Mouse (Mus musculus): ENCODE data around the gene Coq6. TPM values are rescaled to one million over a fixed set of nuclear protein-coding genes. Genes with fewer than 3 reads are reported as not detected.

The Coq6 gene
- polyA plus RNA-seq, 1 experiment from 2014 or later: 49.2 TPM

GRCm38 (mm10) chr12:84373831-84374481 lies 12.5 kb downstream of the Coq6 start:
- no peaks in the 10 kb centered on the region for H3K4me1 ChIP-seq
- WGBS: 93% methylated on average over 6 of the region's 6 CpGs
- H3K36me3 ChIP-seq (replicated peaks): peaks cover 70% of the 10 kb centered on the region
- no peak for DNase-seq (ENCODE audit: extremely low spot score, low spot score)
- no peaks in the 10 kb centered on the region for H3K9me3 ChIP-seq
- H3K4me3 ChIP-seq: no peak overlapping the region
- no peak overlapping the region for H3K27ac ChIP-seq
- H3K27me3 ChIP-seq (ENCODE audit: poor library complexity, severe bottlenecking): no peaks in the 10 kb centered on the region

GRCm38 (mm10) chr12:84382369-84382768 lies 20.9 kb downstream of the Coq6 start:
- no peaks in the 10 kb centered on the region for H3K9me3 ChIP-seq
- no peaks in the 10 kb centered on the region for H3K4me1 ChIP-seq
- DNase-seq (ENCODE audit: extremely low spot score, low spot score): no peak
- H3K27ac ChIP-seq: no peak overlapping the region
- 87% methylated on average over 4 of the region's 4 CpGs for WGBS
- no peak overlapping the region for H3K4me3 ChIP-seq
- H3K27me3 ChIP-seq (ENCODE audit: poor library complexity, severe bottlenecking): no peaks in the 10 kb centered on the region
- 0 out of 2 replicates have a peak, but pooled peaks cover 6% of the 10 kb centered on the region for H3K36me3 ChIP-seq (replicated peaks)

- DNase-seq (ENCODE audit: extremely low spot score, low spot score): no peak
- no peaks in the 10 kb centered on the region for H3K27me3 ChIP-seq (ENCODE audit: poor library complexity, severe bottlenecking)
- no peaks in the 10 kb centered on the region for H3K9me3 ChIP-seq
- H3K36me3 ChIP-seq (replicated peaks): 0 out of 2 replicates have a peak, but pooled peaks cover 6% of the 10 kb centered on the region
- no peak overlapping the region for H3K4me3 ChIP-seq
- WGBS: 91% methylated on average over 5 of the region's 5 CpGs
- no peaks in the 10 kb centered on the region for H3K4me1 ChIP-seq
- H3K27ac ChIP-seq: no peak overlapping the region
These were observed 23.2 kb downstream of the Coq6 start for GRCm38 (mm10) chr12:84384644-84385081.

GRCm38 (mm10) chr12:84385408-84385807 lies 24.0 kb downstream of the Coq6 start:
- 96% methylated on average over 4 of the region's 4 CpGs for WGBS
- H3K4me1 ChIP-seq: no peaks in the 10 kb centered on the region
- no peak for DNase-seq (ENCODE audit: extremely low spot score, low spot score)
- no peak overlapping the region for H3K4me3 ChIP-seq
- 0 out of 2 replicates have a peak, but pooled peaks cover 6% of the 10 kb centered on the region for H3K36me3 ChIP-seq (replicated peaks)
- H3K9me3 ChIP-seq: no peaks in the 10 kb centered on the region
- no peaks in the 10 kb centered on the region for H3K27me3 ChIP-seq (ENCODE audit: poor library complexity, severe bottlenecking)
- no peak overlapping the region for H3K27ac ChIP-seq

- Histone ChIP-seq H3K4me3 (no peak overlapping the region), H3K27ac (no peak overlapping the region), H3K36me3 (replicated peaks) (no peaks in the 10 kb centered on the region), H3K27me3 (ENCODE audit: poor library complexity, severe bottlenecking) (no peaks in the 10 kb centered on the region), H3K4me1 (no peaks in the 10 kb centered on the region), H3K9me3 (no peaks in the 10 kb centered on the region)
- WGBS: 93% methylated on average over 8 of the region's 8 CpGs
- no peak for DNase-seq (ENCODE audit: extremely low spot score, low spot score)
These were observed 26.6 kb downstream of the Coq6 start for GRCm38 (mm10) chr12:84388097-84388496.

- Histone ChIP-seq H3K4me3 (no peak overlapping the region), H3K9me3 (no peaks in the 10 kb centered on the region), H3K27ac (no peak overlapping the region), H3K4me1 (no peaks in the 10 kb centered on the region), H3K36me3 (replicated peaks) (no peaks in the 10 kb centered on the region), H3K27me3 (ENCODE audit: poor library complexity, severe bottlenecking) (no peaks in the 10 kb centered on the region)
- 78% methylated on average over 14 of the region's 14 CpGs for WGBS
- no peak for DNase-seq (ENCODE audit: extremely low spot score, low spot score)
These were observed 27.4 kb downstream of the Coq6 start for GRCm38 (mm10) chr12:84388774-84389400.

GRCm38 (mm10) chr12:84390336-84390735 lies 28.9 kb downstream of the Coq6 start:
- no peaks in the 10 kb centered on the region for H3K27me3 ChIP-seq (ENCODE audit: poor library complexity, severe bottlenecking)
- no peak overlapping the region for H3K4me3 ChIP-seq
- H3K27ac ChIP-seq: no peak overlapping the region
- H3K4me1 ChIP-seq: no peaks in the 10 kb centered on the region
- 91% methylated on average over 6 of the region's 6 CpGs for WGBS
- H3K36me3 ChIP-seq (replicated peaks): no peaks in the 10 kb centered on the region
- no peak for DNase-seq (ENCODE audit: extremely low spot score, low spot score)
- no peaks in the 10 kb centered on the region for H3K9me3 ChIP-seq

- H3K27ac ChIP-seq: no peak overlapping the region
- no peaks in the 10 kb centered on the region for H3K4me1 ChIP-seq
- H3K36me3 ChIP-seq (replicated peaks): no peaks in the 10 kb centered on the region
- 96% methylated on average over 4 of the region's 4 CpGs for WGBS
- no peaks in the 10 kb centered on the region for H3K9me3 ChIP-seq
- DNase-seq (ENCODE audit: extremely low spot score, low spot score): no peak
- H3K27me3 ChIP-seq (ENCODE audit: poor library complexity, severe bottlenecking): no peaks in the 10 kb centered on the region
- no peak overlapping the region for H3K4me3 ChIP-seq
These were observed 31.2 kb downstream of the Coq6 start for GRCm38 (mm10) chr12:84392681-84393080.

GRCm38 (mm10) chr12:84393847-84394246 lies 32.4 kb downstream of the Coq6 start:
- Histone ChIP-seq H3K27ac (no peak overlapping the region), H3K36me3 (replicated peaks) (no peaks in the 10 kb centered on the region), H3K4me3 (no peak overlapping the region), H3K9me3 (no peaks in the 10 kb centered on the region), H3K27me3 (ENCODE audit: poor library complexity, severe bottlenecking) (no peaks in the 10 kb centered on the region), H3K4me1 (no peaks in the 10 kb centered on the region)
- 93% methylated on average over 5 of the region's 5 CpGs for WGBS
- no peak for DNase-seq (ENCODE audit: extremely low spot score, low spot score)

- Histone ChIP-seq H3K4me3 (no peak overlapping the region), H3K27me3 (ENCODE audit: poor library complexity, severe bottlenecking) (no peaks in the 10 kb centered on the region), H3K9me3 (no peaks in the 10 kb centered on the region), H3K4me1 (no peaks in the 10 kb centered on the region), H3K36me3 (replicated peaks) (no peaks in the 10 kb centered on the region), H3K27ac (no peak overlapping the region)
- DNase-seq (ENCODE audit: extremely low spot score, low spot score): no peak
- WGBS: 86% methylated on average over 14 of the region's 14 CpGs
These were observed 35.7 kb downstream of the Coq6 start for GRCm38 (mm10) chr12:84396947-84397679.

- no peak for DNase-seq (ENCODE audit: extremely low spot score, low spot score)
- Histone ChIP-seq H3K27me3 (ENCODE audit: poor library complexity, severe bottlenecking) (no peaks in the 10 kb centered on the region), H3K9me3 (no peaks in the 10 kb centered on the region), H3K36me3 (replicated peaks) (no peaks in the 10 kb centered on the region), H3K4me1 (no peaks in the 10 kb centered on the region), H3K4me3 (no peak overlapping the region), H3K27ac (no peak overlapping the region)
These were observed 36.2 kb downstream of the Coq6 start for GRCm38 (mm10) chr12:84397685-84398084.

GRCm38 (mm10) chr12:84398629-84399028 lies 37.2 kb downstream of the Coq6 start:
- no peaks in the 10 kb centered on the region for H3K9me3 ChIP-seq
- no peak overlapping the region for H3K27ac ChIP-seq
- H3K4me3 ChIP-seq: no peak overlapping the region
- no peak for DNase-seq (ENCODE audit: extremely low spot score, low spot score)
- no peaks in the 10 kb centered on the region for H3K36me3 ChIP-seq (replicated peaks)
- 92% methylated on average over 5 of the region's 5 CpGs for WGBS
- no peaks in the 10 kb centered on the region for H3K4me1 ChIP-seq
- H3K27me3 ChIP-seq (ENCODE audit: poor library complexity, severe bottlenecking): no peaks in the 10 kb centered on the region

- no peaks in the 10 kb centered on the region for H3K9me3 ChIP-seq
- H3K4me3 ChIP-seq: no peak overlapping the region
- 77% methylated on average over 9 of the region's 9 CpGs for WGBS
- H3K36me3 ChIP-seq (replicated peaks): no peaks in the 10 kb centered on the region
- H3K27me3 ChIP-seq (ENCODE audit: poor library complexity, severe bottlenecking): no peaks in the 10 kb centered on the region
- DNase-seq (ENCODE audit: extremely low spot score, low spot score): no peak
- no peaks in the 10 kb centered on the region for H3K4me1 ChIP-seq
- H3K27ac ChIP-seq: no peak overlapping the region
These were observed 37.7 kb downstream of the Coq6 start for GRCm38 (mm10) chr12:84399135-84399534.

Data from forebrain, embryonic 10.5 days (tissue).